In the genomic region with DNA sequence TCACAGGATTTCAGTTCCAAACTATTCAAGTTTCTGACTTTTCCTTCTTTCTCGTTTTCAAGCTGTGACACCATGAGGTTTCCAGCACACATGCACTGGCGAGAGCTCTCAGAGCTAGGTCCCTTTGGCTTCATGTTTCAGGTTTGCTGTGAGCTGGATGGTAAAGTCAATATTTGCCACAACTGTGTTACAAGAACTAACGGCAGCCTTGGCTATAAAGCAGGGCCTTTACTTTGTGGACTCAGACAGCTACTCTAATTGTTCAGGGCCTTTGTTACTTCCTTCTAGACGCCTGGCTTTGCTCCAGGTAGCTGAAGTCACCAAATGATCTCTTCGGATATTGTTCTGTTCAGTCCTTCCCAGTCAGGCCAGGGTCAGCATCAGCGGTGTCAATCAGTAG, we compare ENCODE assay signal across 15 mouse cellular contexts. TPM values are rescaled to one million over a fixed set of nuclear protein-coding genes. Genes with fewer than 3 reads are reported as not detected.
DNase-seq lines count a peak whose midpoint lies in the region; ATAC-seq and TF ChIP-seq lines count a peak whose summit lies in the region.
"Had no signal": no experiment of that assay in that cellular context is flagged by ENCODE, and none has a peak within 500 bp of the region (broad histone marks: within the 10 kb centered on the region; RNA-seq: fewer than 3 reads in every experiment).

No protein-coding gene starts in this region.

- no peak overlapping the region for H3K4me3 ChIP-seq in lung, postnatal 0 days (ENCODE audit: low read depth, low read length)
- H3K4me3 ChIP-seq: embryonic facial prominence, embryonic 15.5 days; heart, embryonic 10.5 days; midbrain, embryonic 12.5 days had no signal

- no peak overlapping the region for H3K27ac ChIP-seq in lung, postnatal 0 days (ENCODE audit: low read length)
- H3K27ac ChIP-seq: embryonic facial prominence, embryonic 15.5 days; heart, embryonic 10.5 days; midbrain, embryonic 12.5 days had no signal

- no peak for TF ChIP-seq EP300 in lung, postnatal 0 days (IDR thresholded peaks at IDR 0.05)

- no peak for TF ChIP-seq POLR2A in brain, embryonic 14.5 days (IDR thresholded peaks at IDR 0.05; ENCODE audit: borderline replicate concordance, extremely low read depth, insufficient read depth, insufficient read length, poor library complexity, severe bottlenecking)

- ATAC-seq in lung, postnatal 0 days: no peak
- ATAC-seq in frontal cortex, adult (ENCODE audit: low TSS enrichment): no peak
- ATAC-seq: Patski had no signal

- H3K9me3 ChIP-seq in lung, postnatal 0 days (ENCODE audit: low read length): no peaks in the 10 kb centered on the region
- H3K9me3 ChIP-seq: embryonic facial prominence, embryonic 15.5 days; heart, embryonic 10.5 days; midbrain, embryonic 12.5 days had no signal

- no peak for TF ChIP-seq CTCF in brain, embryonic 14.5 days (IDR thresholded peaks at IDR 0.05; ENCODE audit: borderline replicate concordance, extremely low read depth, insufficient read depth, insufficient read length)
- TF ChIP-seq CTCF in lung, postnatal 0 days (IDR thresholded peaks at IDR 0.05): no peak

- H3K27me3 ChIP-seq in lung, postnatal 0 days (replicated peaks; ENCODE audit: insufficient read depth, low read length): no peaks in the 10 kb centered on the region
- H3K27me3 ChIP-seq: embryonic facial prominence, embryonic 15.5 days; midbrain, embryonic 12.5 days; Patski had no signal

- H3K36me3 ChIP-seq in lung, postnatal 0 days (ENCODE audit: insufficient read depth, low read length): no peaks in the 10 kb centered on the region

- no peak overlapping the region for H3K4me2 ChIP-seq in lung, postnatal 0 days (replicated peaks; ENCODE audit: low read depth, low read length)
- H3K4me2 ChIP-seq: embryonic facial prominence, embryonic 15.5 days; midbrain, embryonic 12.5 days had no signal

- WGBS in lung, postnatal 0 days: 43% methylated on average over 6 of the region's 6 CpGs

- no peak overlapping the region for H3K9ac ChIP-seq in lung, postnatal 0 days (replicated peaks; ENCODE audit: low read depth)
- H3K9ac ChIP-seq: embryonic facial prominence, embryonic 15.5 days; midbrain, embryonic 12.5 days had no signal

- peak; percentile 27 for DNase-seq in gastrocnemius, postnatal 10 days
- no peak for DNase-seq in gastrocnemius, postnatal 25 days
- DNase-seq in kidney, postnatal 10 days: peak; percentile 17
- no peak for DNase-seq in kidney, adult 18-20 months
- DNase-seq in brain, embryonic 14.5 days (ENCODE audit: low read depth): peak; percentile 32
- peak; percentile 12 for DNase-seq in lung, postnatal 0 days (ENCODE audit: low spot score)
- no peak for DNase-seq in left cerebral cortex, adult 18-20 months (ENCODE audit: low spot score in 2 of 2)
- DNase-seq: adrenal gland, postnatal 36 days; kidney, adult 11 months; thymus, postnatal 4 days had no signal

- H3K4me1 ChIP-seq in lung, postnatal 0 days (ENCODE audit: insufficient read depth, low read depth, low read length): no peaks in the 10 kb centered on the region
- H3K4me1 ChIP-seq: embryonic facial prominence, embryonic 15.5 days; midbrain, embryonic 12.5 days had no signal

RNA-seq across cellular contexts. Expression of a gene that starts 52.5 kb away (rescaled TPM):
- total RNA-seq in gastrocnemius, postnatal 10 days (2021): 10 to 100 TPM; 32.8 to 36.1 TPM
- 10 to 100 TPM; 10.9 to 18.7 TPM for total RNA-seq in gastrocnemius, postnatal 25 days (2021)
- polyA plus RNA-seq in brain, embryonic 14.5 days (2012; rRNA removed): 4.4 and 7.8 TPM in 2 replicates
- polyA plus RNA-seq in lung, postnatal 0 days (2015; fragmentation: Nextera tagmentation; extraction: Ambion mirVana): 4.0 and 4.6 TPM in 2 replicates
- total RNA-seq in left cerebral cortex, adult 18-20 months (2021): 10 to 100 TPM; 41.9 to 50.0 TPM

Comparison
In these comparisons a context has a peak if more than half of its experiments do, and no peak if none do; other contexts are left out.
1. DNase-seq: peak in gastrocnemius, postnatal 10 days (single experiment), kidney, postnatal 10 days (single experiment), brain, embryonic 14.5 days (single experiment) and lung, postnatal 0 days (single experiment); none in gastrocnemius, postnatal 25 days (single experiment), kidney, adult 18-20 months (single experiment) and left cerebral cortex, adult 18-20 months (0 of 2).